Mouse (Mus musculus) C2C12 (cell line): Measurements from ENCODE around the gene Usp7.

ENCODE experiments used
- CEBPB ChIP-seq: IDR thresholded peaks from one replicate; pipeline ENCODE4 v1.6.1; 2011; ENCODE audit warnings: low read depth, mild to moderate bottlenecking, control low read depth, moderate library complexity
- CTCF ChIP-seq: IDR thresholded peaks from one replicate; pipeline ENCODE4 v1.5.1; 2011; ENCODE audit not compliant: control insufficient read depth, insufficient read depth, insufficient read length
- MAX ChIP-seq: IDR thresholded peaks from one replicate; pipeline ENCODE4 v1.6.1; 2011; ENCODE audit warnings: mild to moderate bottlenecking, control low read depth
- USF1 ChIP-seq: IDR thresholded peaks from one replicate; pipeline ENCODE4 v1.6.1; 2011; ENCODE audit warnings: low read depth, mild to moderate bottlenecking, control low read depth, moderate library complexity

GRCm38 (mm10) chr16:8716300-8716699 is 75.8 kb downstream of the Usp7 start:
- TF ChIP-seq CTCF, result no peak
- peak; percentile 61 for TF ChIP-seq MAX
- no peak for TF ChIP-seq CEBPB
- TF ChIP-seq USF1, result no peak
